Mouse (Mus musculus): ENCODE data around the gene Eya2. TPM values are rescaled to one million over a fixed set of nuclear protein-coding genes. Genes with fewer than 3 reads are reported as not detected.

Eya2 gene
- total and polyA plus RNA-seq, 3 experiments, result not detected

GRCm38 (mm10) chr2:165564101-165564500 lies 30.7 kb upstream of the Eya2 start:
- H3K79me2 ChIP-seq (ENCODE audit: control insufficient read depth, insufficient read depth, low read length, poor library complexity), result no peaks in the 10 kb centered on the region
- no peaks in the 10 kb centered on the region for H3K36me3 ChIP-seq (ENCODE audit: control insufficient read depth in 1 of 2, insufficient read depth in 2 of 2, low read length in 2 of 2)
- H3K9me3 ChIP-seq (replicated peaks; ENCODE audit: insufficient read depth, low read length), result no peaks in the 10 kb centered on the region
- H3K27me3 ChIP-seq (ENCODE audit: control insufficient read depth in 1 of 2, insufficient read depth in 2 of 2, low read length in 2 of 2), result no peaks in the 10 kb centered on the region
- no peak for TF ChIP-seq UBTF (IDR thresholded peaks at IDR 0.05; ENCODE audit: borderline replicate concordance, insufficient read depth, low read depth, low read length)
- TF ChIP-seq MAX (IDR thresholded peaks at IDR 0.05; ENCODE audit: low read length), result no peak
- TF ChIP-seq KAT2A (conservative IDR thresholded peaks at IDR 0.05; ENCODE audit: low read depth, low read length), result no peak
- no peak for TF ChIP-seq MAFK (IDR thresholded peaks at IDR 0.05; ENCODE audit: borderline replicate concordance, low read depth, low read length)
- no peak for TF ChIP-seq GABPA (IDR thresholded peaks at IDR 0.05; ENCODE audit: low read depth, low read length)
- no peak for TF ChIP-seq GATA1 (IDR thresholded peaks at IDR 0.05; ENCODE audit: low read depth, low read length)
- TF ChIP-seq CHD1 (IDR thresholded peaks at IDR 0.05; ENCODE audit: low read depth, low read length), result no peak
- no peaks in the 10 kb centered on the region for H3K4me1 ChIP-seq (ENCODE audit: control insufficient read depth in 1 of 2, insufficient read depth in 2 of 2, low read length in 2 of 2)
- no peak for DNase-seq (ENCODE audit: low read depth, low spot score)
- H3K27ac ChIP-seq (ENCODE audit: control insufficient read depth, low read depth, low read length), result no peak overlapping the region
- no peak overlapping the region for H3K4me3 ChIP-seq (ENCODE audit: control insufficient read depth in 1 of 2, insufficient read depth in 1 of 2, low read depth in 2 of 2, low read length in 2 of 2)
- no peak overlapping the region for H3K9ac ChIP-seq (ENCODE audit: control insufficient read depth, low read depth, low read length, poor library complexity, severe bottlenecking)

GRCm38 (mm10) chr2:165564620-165565019 lies 30.2 kb upstream of the Eya2 start:
- H3K27me3 ChIP-seq (ENCODE audit: control insufficient read depth in 1 of 2, insufficient read depth in 2 of 2, low read length in 2 of 2), result no peaks in the 10 kb centered on the region
- no peak overlapping the region for H3K27ac ChIP-seq (ENCODE audit: control insufficient read depth, low read depth, low read length)
- H3K9me3 ChIP-seq (replicated peaks; ENCODE audit: insufficient read depth, low read length), result no peaks in the 10 kb centered on the region
- no peaks in the 10 kb centered on the region for H3K36me3 ChIP-seq (ENCODE audit: control insufficient read depth in 1 of 2, insufficient read depth in 2 of 2, low read length in 2 of 2)
- no peak for DNase-seq (ENCODE audit: low read depth, low spot score)
- H3K4me3 ChIP-seq (ENCODE audit: control insufficient read depth in 1 of 2, insufficient read depth in 1 of 2, low read depth in 2 of 2, low read length in 2 of 2), result no peak overlapping the region
- no peaks in the 10 kb centered on the region for H3K79me2 ChIP-seq (ENCODE audit: control insufficient read depth, insufficient read depth, low read length, poor library complexity)
- no peak overlapping the region for H3K9ac ChIP-seq (ENCODE audit: control insufficient read depth, low read depth, low read length, poor library complexity, severe bottlenecking)
- TF ChIP-seq JUND (IDR thresholded peaks at IDR 0.05; ENCODE audit: low read depth, low read length), result no peak
- no peaks in the 10 kb centered on the region for H3K4me1 ChIP-seq (ENCODE audit: control insufficient read depth in 1 of 2, insufficient read depth in 2 of 2, low read length in 2 of 2)

GRCm38 (mm10) chr2:165566898-165567297 lies 27.9 kb upstream of the Eya2 start:
- Histone ChIP-seq H3K36me3 (ENCODE audit: control insufficient read depth in 1 of 2, insufficient read depth in 2 of 2, low read length in 2 of 2) (no peaks in the 10 kb centered on the region), H3K9me3 (replicated peaks; ENCODE audit: insufficient read depth, low read length) (no peaks in the 10 kb centered on the region), H3K4me1 (ENCODE audit: control insufficient read depth in 1 of 2, insufficient read depth in 2 of 2, low read length in 2 of 2) (no peaks in the 10 kb centered on the region), H3K27ac (ENCODE audit: control insufficient read depth, low read depth, low read length) (no peak overlapping the region), H3K9ac (ENCODE audit: control insufficient read depth, low read depth, low read length, poor library complexity, severe bottlenecking) (no peak overlapping the region), H3K79me2 (ENCODE audit: control insufficient read depth, insufficient read depth, low read length, poor library complexity) (no peaks in the 10 kb centered on the region), H3K4me3 (ENCODE audit: control insufficient read depth in 1 of 2, insufficient read depth in 1 of 2, low read depth in 2 of 2, low read length in 2 of 2) (no peak overlapping the region), H3K27me3 (ENCODE audit: control insufficient read depth in 1 of 2, insufficient read depth in 2 of 2, low read length in 2 of 2) (no peaks in the 10 kb centered on the region)
- no peak for TF ChIP-seq ZNF384 (IDR thresholded peaks at IDR 0.05; ENCODE audit: low read depth, low read length)
- no peak for TF ChIP-seq MYC (IDR thresholded peaks at IDR 0.05; ENCODE audit: low read depth, low read length)
- TF ChIP-seq NRF1 (IDR thresholded peaks at IDR 0.05; ENCODE audit: insufficient read depth, low read depth, low read length, poor library complexity, severe bottlenecking), result no peak
- no peak for TF ChIP-seq POLR2A (IDR thresholded peaks at IDR 0.05; ENCODE audit: control insufficient read depth in 1 of 2, insufficient read depth in 1 of 2, low read depth in 1 of 2, low read length in 2 of 2, poor library complexity in 1 of 2)
- TF ChIP-seq MEF2A (IDR thresholded peaks at IDR 0.05; ENCODE audit: extremely low read depth, insufficient replicate concordance, low read depth, low read length, poor library complexity, severe bottlenecking), result no peak
- TF ChIP-seq ELF1 (IDR thresholded peaks at IDR 0.05; ENCODE audit: low read depth, low read length), result no peak
- no peak for TF ChIP-seq MAX (IDR thresholded peaks at IDR 0.05; ENCODE audit: low read length)
- TF ChIP-seq USF2 (IDR thresholded peaks at IDR 0.05; ENCODE audit: borderline replicate concordance in 1 of 2, insufficient read depth in 1 of 2, low read depth in 1 of 2, low read length in 2 of 2), result no peak
- no peak for TF ChIP-seq GABPA (IDR thresholded peaks at IDR 0.05; ENCODE audit: low read depth, low read length)
- no peak for TF ChIP-seq MYB (IDR thresholded peaks at IDR 0.05; ENCODE audit: low read depth, low read length)
- no peak for TF ChIP-seq ZKSCAN1 (IDR thresholded peaks at IDR 0.05; ENCODE audit: low read depth, low read length)
- no peak for TF ChIP-seq TBP (IDR thresholded peaks at IDR 0.05; ENCODE audit: low read depth, low read length)
- no peak for TF ChIP-seq NELFE (IDR thresholded peaks at IDR 0.05; ENCODE audit: low read depth, low read length)
- TF ChIP-seq ETS1 (IDR thresholded peaks at IDR 0.05; ENCODE audit: low read depth, low read length), result no peak
- TF ChIP-seq HCFC1 (IDR thresholded peaks at IDR 0.05; ENCODE audit: low read depth, low read length), result no peak
- TF ChIP-seq TCF12 (IDR thresholded peaks at IDR 0.05; ENCODE audit: low read depth, low read length), result no peak
- TF ChIP-seq MXI1 (IDR thresholded peaks at IDR 0.05; ENCODE audit: low read depth, low read length), result no peak
- no peak for TF ChIP-seq CHD2 (IDR thresholded peaks at IDR 0.05; ENCODE audit: low read length)
- no peak for TF ChIP-seq MAZ (IDR thresholded peaks at IDR 0.05; ENCODE audit: low read depth, low read length)
- DNase-seq (ENCODE audit: low read depth, low spot score), result no peak
